Mouse (Mus musculus) brain, embryonic 14.5 days (tissue): Measurements from ENCODE around the gene Cirbp. TPM values are rescaled to one million over a fixed set of nuclear protein-coding genes. Genes with fewer than 3 reads are reported as not detected.
A peak's percentile ranks its signal among the peaks of the same experiment; 100 is the strongest.
"Not testable (repeated sequence)": the region's sequence is repeated elsewhere in the genome, so short reads cannot be mapped to it uniquely, and the experiment has no call there.

Source experiments
- DNase-seq: peaks from one replicate; pipeline ENCODE4 v3.0.0-alpha.2; 2011; ENCODE audit warnings: low read depth
- CTCF ChIP-seq: fragments of 200-500 bp; IDR thresholded peaks from 2 replicates; pipeline ENCODE4 v1.5.1; 2012; ENCODE audit warnings: inconsistent platforms, mild to moderate bottlenecking, moderate library complexity, borderline replicate concordance; ENCODE audit not compliant: insufficient read depth, insufficient read length; ENCODE audit errors: extremely low read depth
- POLR2A ChIP-seq: fragments of 200-500 bp; IDR thresholded peaks from 2 replicates; pipeline ENCODE4 v1.6.1; 2012; ENCODE audit warnings: mild to moderate bottlenecking, inconsistent platforms, borderline replicate concordance; ENCODE audit not compliant: poor library complexity, insufficient read depth, insufficient read length, severe bottlenecking; ENCODE audit errors: extremely low read depth
- polyA plus RNA-seq: library from polyadenylated mRNA; depleted of rRNA; stranded (reverse); fragments of >200 nt; gene quantifications from 2 replicates; pipeline ENCODE4 v1.2.3, GENCODE M21; 2012; rRNA removed

Cirbp gene
- polyA plus RNA-seq, 1 experiment, result 381 TPM

DNA sequence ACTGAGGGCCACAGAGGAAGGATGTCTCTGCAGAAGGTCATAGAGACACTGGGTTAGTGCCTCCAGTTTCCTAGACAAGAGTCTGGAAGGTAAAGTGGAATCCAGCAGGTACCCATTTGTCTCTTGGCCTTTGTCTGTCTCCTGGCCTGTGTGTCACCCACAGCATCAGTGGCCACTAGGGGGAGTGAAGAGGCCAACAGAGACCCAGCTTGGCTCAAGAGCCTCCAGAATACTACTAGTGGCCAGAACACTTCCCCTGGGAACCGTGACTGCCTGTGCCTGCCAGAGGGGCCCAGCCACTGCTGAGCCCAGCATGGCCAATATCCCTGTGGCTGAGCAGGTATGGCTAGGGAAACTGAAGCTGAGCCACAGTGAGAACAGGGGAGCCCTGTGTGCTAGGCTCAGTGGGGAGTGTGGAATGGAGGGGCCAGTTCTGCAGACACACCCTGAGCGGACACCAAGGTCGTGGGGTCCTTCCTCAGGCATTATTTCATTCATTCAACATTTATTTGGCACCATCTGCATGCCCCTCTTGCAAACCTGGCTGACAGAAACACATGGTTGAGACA lies 33.7 kb downstream of the Cirbp start:
- TF ChIP-seq POLR2A (no peak), CTCF (peak; percentile 92)
- DNase-seq, result peak; percentile 89

DNA sequence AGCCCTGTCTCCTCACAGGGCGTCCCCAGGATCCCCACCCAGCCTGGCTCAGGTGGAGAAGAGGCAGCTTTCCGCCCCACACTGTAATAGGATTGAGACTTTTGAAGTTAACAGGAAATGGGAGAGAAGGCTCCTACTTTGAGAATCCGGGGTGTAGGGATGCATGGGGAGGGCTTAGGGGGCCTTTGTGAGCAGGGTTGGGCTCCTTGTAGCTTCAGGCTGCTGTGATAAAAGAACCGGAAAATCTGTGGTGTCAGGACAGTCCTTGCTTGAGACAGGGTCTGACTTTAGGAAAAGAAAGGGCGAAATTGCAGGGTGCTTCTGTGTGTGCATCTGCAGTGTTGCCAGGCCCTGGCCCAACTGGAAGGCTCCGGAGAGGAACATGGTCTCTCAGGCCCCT lies 34.7 kb downstream of the Cirbp start:
- TF ChIP-seq POLR2A (no peak), CTCF (no peak)
- no peak for DNase-seq

- peak; percentile 51 for DNase-seq
- TF ChIP-seq CTCF (no peak), POLR2A (no peak)
These were observed 38.3 kb downstream of the Cirbp start for GRCm38 (mm10) chr10:80204055-80204454.

DNA sequence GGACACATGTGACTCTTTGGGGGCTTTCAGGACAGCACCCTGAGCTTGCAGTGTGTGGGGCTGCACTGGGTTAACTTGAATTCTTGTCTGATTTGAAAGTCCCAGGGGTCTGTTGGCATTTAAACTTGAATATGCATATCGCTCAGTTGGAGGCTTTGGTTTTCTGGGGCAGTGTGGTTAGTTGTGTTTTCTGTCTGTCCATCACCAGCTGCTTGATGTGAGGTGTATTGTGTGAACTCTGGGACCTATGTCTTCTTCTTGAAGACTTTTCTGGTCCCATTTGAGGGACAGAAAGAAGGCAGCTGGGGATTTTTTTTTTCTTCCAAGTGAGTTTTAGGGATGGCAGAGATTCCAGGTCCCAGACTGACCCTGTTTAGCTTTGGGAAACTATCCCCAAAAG lies 41.4 kb downstream of the Cirbp start:
- DNase-seq, result no peak
- TF ChIP-seq POLR2A (no peak), CTCF (no peak)

GRCm38 (mm10) chr10:80207676-80208075 lies 41.9 kb downstream of the Cirbp start:
- peak; percentile 67 for DNase-seq
- TF ChIP-seq CTCF (no peak), POLR2A (no peak)

GRCm38 (mm10) chr10:80208248-80208647 lies 42.5 kb downstream of the Cirbp start:
- TF ChIP-seq CTCF, result no peak
- TF ChIP-seq POLR2A, result no peak
- DNase-seq, result no peak

DNA sequence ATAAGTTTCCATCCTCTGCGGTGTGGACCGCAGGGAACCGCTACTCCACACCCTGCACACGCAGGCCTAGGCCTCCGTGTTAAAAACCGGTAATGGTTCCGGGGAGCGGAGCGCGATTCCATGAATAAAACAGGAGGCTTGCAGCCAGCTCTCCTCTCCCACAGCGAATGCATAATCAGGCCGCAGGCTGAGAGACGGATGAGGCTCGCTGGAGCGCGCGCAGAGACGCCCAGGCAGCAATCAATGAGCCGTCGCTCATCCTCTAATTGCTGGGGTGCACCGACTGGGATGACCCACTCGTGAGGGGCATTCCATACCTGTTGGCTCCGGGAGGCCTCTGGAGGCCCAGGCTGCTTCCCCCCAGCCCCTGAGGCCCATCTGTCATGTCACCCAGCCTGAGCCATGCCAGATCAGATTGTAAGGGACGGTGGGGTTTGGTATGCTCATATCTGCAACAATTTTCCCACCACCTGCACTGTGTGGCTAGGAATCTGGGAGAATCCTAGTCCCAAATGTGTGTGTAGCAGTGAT lies 43.1 kb downstream of the Cirbp start:
- TF ChIP-seq POLR2A, result no peak
- no peak for TF ChIP-seq CTCF
- peak; percentile 86 for DNase-seq

- not testable (repeated sequence) for DNase-seq
These were observed 45.8 kb downstream of the Cirbp start for GRCm38 (mm10) chr10:80211547-80212103.

DNA sequence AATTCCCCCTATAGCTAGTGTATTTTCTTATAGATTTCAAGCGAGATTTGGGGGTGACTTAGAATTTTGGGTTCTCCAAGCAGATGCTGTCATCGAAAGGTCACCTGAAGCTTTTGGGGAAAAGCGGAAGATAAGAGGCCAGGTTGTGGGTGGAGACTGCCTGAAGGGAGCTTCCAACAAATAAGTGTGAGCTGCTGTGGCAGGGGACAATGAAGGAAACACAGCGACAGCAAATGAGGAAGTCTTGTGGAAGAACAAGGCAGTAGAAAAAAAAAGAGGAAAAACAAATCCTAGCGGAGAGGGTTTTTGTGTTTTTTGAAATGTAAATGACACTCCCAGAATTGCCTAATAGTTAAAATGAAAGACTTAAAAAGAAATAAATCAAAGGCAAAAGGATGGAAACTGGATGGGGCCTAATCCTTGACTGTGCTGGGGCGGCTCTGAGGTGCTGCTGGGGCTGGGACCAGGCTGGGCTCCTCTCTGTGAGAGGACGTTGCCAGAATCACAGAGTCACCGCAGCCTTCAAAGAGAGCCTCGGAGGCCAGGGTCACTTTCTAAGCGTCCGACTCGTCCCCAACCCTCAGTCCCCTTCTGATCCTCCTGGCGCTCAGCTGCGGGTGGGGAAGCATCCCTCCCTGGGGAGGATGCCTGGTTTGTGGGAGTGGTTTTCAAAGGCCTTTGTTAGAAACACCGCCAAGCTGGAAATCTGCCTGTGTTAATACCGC lies 49.4 kb downstream of the Cirbp start:
- TF ChIP-seq POLR2A, result no peak
- no peak for TF ChIP-seq CTCF
- no peak for DNase-seq

GRCm38 (mm10) chr10:80220676-80221075 lies 54.9 kb downstream of the Cirbp start:
- no peak for TF ChIP-seq CTCF
- TF ChIP-seq POLR2A, result no peak
- no peak for DNase-seq

Other genes starting within 250 kb of the Cirbp start
- gene Kiss1r, start 249.0 kb upstream of the Cirbp start, polyA plus RNA-seq, result 4.1 and 4.4 TPM in 2 replicates
- 195 and 197 TPM in 2 replicates for gene R3hdm4, start 244.8 kb upstream of the Cirbp start, polyA plus RNA-seq
- gene Arid3a, start 238.9 kb upstream of the Cirbp start, polyA plus RNA-seq, result 5.2 and 7.0 TPM in 2 replicates
- gene Wdr18, start 205.8 kb upstream of the Cirbp start, polyA plus RNA-seq, result 59.7 and 74.1 TPM in 2 replicates
- gene Grin3b, start 195.3 kb upstream of the Cirbp start, polyA plus RNA-seq, result 0.20 and 0.38 TPM in 2 replicates
- gene Tmem259, start 181.7 kb upstream of the Cirbp start, polyA plus RNA-seq, result 221 and 337 TPM in 2 replicates
- 21.2 and 30.7 TPM in 2 replicates for gene Cnn2, start 177.4 kb upstream of the Cirbp start, polyA plus RNA-seq
- gene Abca7, start 169.5 kb upstream of the Cirbp start, polyA plus RNA-seq, result 12.2 and 12.7 TPM in 2 replicates
- 3.4 and 3.8 TPM in 2 replicates for gene Arhgap45, start 149.3 kb upstream of the Cirbp start, polyA plus RNA-seq
- gene Polr2e, start 126.2 kb upstream of the Cirbp start, polyA plus RNA-seq, result 216 and 272 TPM in 2 replicates
- gene Gpx4, start 118.8 kb upstream of the Cirbp start, polyA plus RNA-seq, result 376 and 484 TPM in 2 replicates
- gene Sbno2, start 60.4 kb upstream of the Cirbp start, polyA plus RNA-seq, result 30.2 and 31.1 TPM in 2 replicates
- gene Stk11, start 50.2 kb upstream of the Cirbp start, polyA plus RNA-seq, result 112 and 127 TPM in 2 replicates
- 445 and 501 TPM in 2 replicates for gene Atp5d, start 27.4 kb upstream of the Cirbp start, polyA plus RNA-seq
- 152 and 242 TPM in 2 replicates for gene Cbarp, start 25.1 kb upstream of the Cirbp start, polyA plus RNA-seq
- gene Midn, start 17.7 kb upstream of the Cirbp start, polyA plus RNA-seq, result 177 and 213 TPM in 2 replicates
- 18.5 and 21.2 TPM in 2 replicates for gene 1600002K03Rik, start 7.0 kb downstream of the Cirbp start, polyA plus RNA-seq
- gene Efna2, start 13.5 kb downstream of the Cirbp start, polyA plus RNA-seq, result 57.2 and 66.4 TPM in 2 replicates
- 59.1 and 61.2 TPM in 2 replicates for gene Mum1, start 60.4 kb downstream of the Cirbp start, polyA plus RNA-seq
- gene Ndufs7, start 83.1 kb downstream of the Cirbp start, polyA plus RNA-seq, result 272 and 426 TPM in 2 replicates
- gene Gamt, start 95.0 kb downstream of the Cirbp start, polyA plus RNA-seq, result 15.3 and 19.8 TPM in 2 replicates
- 158 and 207 TPM in 2 replicates for gene Dazap1, start 95.5 kb downstream of the Cirbp start, polyA plus RNA-seq
- 2,157 and 2,683 TPM in 2 replicates for gene Rps15, start 126.5 kb downstream of the Cirbp start, polyA plus RNA-seq
- gene Apc2, start 130.0 kb downstream of the Cirbp start, polyA plus RNA-seq, result 189 and 292 TPM in 2 replicates
- gene 2310011J03Rik, start 154.6 kb downstream of the Cirbp start, polyA plus RNA-seq, result 22.5 and 32.9 TPM in 2 replicates
- 4.5 and 6.0 TPM in 2 replicates for gene Pcsk4, start 163.5 kb downstream of the Cirbp start, polyA plus RNA-seq
- gene Reep6, start 164.0 kb downstream of the Cirbp start, polyA plus RNA-seq, result 1.7 and 4.6 TPM in 2 replicates
- gene Adamtsl5, start 182.4 kb downstream of the Cirbp start, polyA plus RNA-seq, result 1.4 and 1.5 TPM in 2 replicates
- gene Plk5, start 190.5 kb downstream of the Cirbp start, polyA plus RNA-seq, result 3.9 and 4.7 TPM in 2 replicates
- gene Mex3d, start 221.7 kb downstream of the Cirbp start, polyA plus RNA-seq, result 112 and 115 TPM in 2 replicates
- 265 and 292 TPM in 2 replicates for gene Mbd3, start 233.6 kb downstream of the Cirbp start, polyA plus RNA-seq
- 597 and 852 TPM in 2 replicates for gene Uqcr11, start 240.8 kb downstream of the Cirbp start, polyA plus RNA-seq